Mouse (Mus musculus) hindbrain, embryonic 13.5 days (tissue): ENCODE results near the gene Sall1. TPM values are rescaled to one million over a fixed set of nuclear protein-coding genes. Genes with fewer than 3 reads are reported as not detected.

Source experiments
- ATAC-seq: fragments of 200-750 bp; cut with Nextera tagmentation; 2 replicates; pipeline ENCODE4 v1.8.0; 2017; ENCODE audit warnings: moderate TSS enrichment; ENCODE audit not compliant: low FRiP score
- H3K27ac ChIP-seq: fragments of 300-500 bp; sonication (generic); 2 replicates; pipeline ENCODE4 v1.5.1; 2015; ENCODE audit warnings: inconsistent platforms, mild to moderate bottlenecking, moderate library complexity
- H3K27me3 ChIP-seq: fragments of 300-500 bp; sonication (generic); 2 replicates; pipeline ENCODE4 v1.6.1; 2015; ENCODE audit warnings: mild to moderate bottlenecking, inconsistent platforms
- H3K36me3 ChIP-seq: fragments of 300-500 bp; sonication (generic); 2 replicates; pipeline ENCODE4 v1.6.1; 2015; ENCODE audit warnings: mild to moderate bottlenecking, inconsistent platforms
- H3K4me1 ChIP-seq: fragments of 300-500 bp; sonication (generic); replicated peaks from 2 replicates; pipeline ENCODE4 v1.6.1; 2015; ENCODE audit warnings: inconsistent platforms
- H3K4me2 ChIP-seq: fragments of 300-500 bp; sonication (generic); 2 replicates; pipeline ENCODE4 v1.6.1; 2015; ENCODE audit warnings: inconsistent platforms, mild to moderate bottlenecking, moderate library complexity
- H3K4me3 ChIP-seq: fragments of 300-500 bp; sonication (generic); 2 replicates; pipeline ENCODE4 v1.5.1; 2015; ENCODE audit warnings: mild to moderate bottlenecking, inconsistent platforms
- H3K9ac ChIP-seq: fragments of 300-500 bp; sonication (generic); 2 replicates; pipeline ENCODE4 v1.6.1; 2015; ENCODE audit warnings: mild to moderate bottlenecking, inconsistent platforms
- H3K9me3 ChIP-seq: fragments of 300-500 bp; sonication (generic); 2 replicates; pipeline ENCODE4 v1.6.1; 2016; ENCODE audit warnings: inconsistent platforms
- WGBS: fragments of 180-500 bp; shearing (Covaris S2); methylation state at CpG from one replicate; pipeline ENCODE4 v1.1.7; 2015; 5-methylcytosine and 5-hydroxymethylcytosine counted together
- polyA plus RNA-seq: library from polyadenylated mRNA; unstranded; fragments of >200 nt; fragmentation: Nextera tagmentation; extraction: Ambion mirVana; gene quantifications from 2 replicates; pipeline ENCODE4 v1.2.1, GENCODE M21; 2015

The Sall1 gene
- 9.3 and 10.5 TPM in 2 replicates for polyA plus RNA-seq

DNA sequence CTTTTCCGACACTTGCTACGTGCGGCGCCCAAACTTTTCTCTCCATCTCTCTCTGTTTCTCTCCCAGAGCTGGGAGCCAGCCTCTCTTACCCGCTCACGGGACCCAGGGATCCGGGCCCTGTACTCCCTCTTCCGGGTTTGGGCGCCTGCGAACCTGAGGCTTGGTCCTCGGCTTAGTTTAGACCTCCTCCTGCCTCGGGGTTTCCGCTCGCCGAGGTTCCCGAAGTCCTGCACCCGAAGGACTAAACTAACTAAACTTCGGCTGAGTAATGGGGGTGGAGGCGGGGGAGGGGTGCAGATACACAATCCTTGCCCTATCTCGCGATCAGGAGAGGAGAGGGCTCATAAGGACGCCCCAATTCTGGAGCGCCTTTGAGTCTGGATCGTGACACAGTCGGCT, at the start of gene Sall1:
Gene Sall1 (minus strand): TSS at position 223 of the 400 bp plus-strand sequence.
- Histone ChIP-seq H3K27me3 (peaks cover 69% of the 10 kb centered on the region), H3K9me3 (no peaks in the 10 kb centered on the region), H3K27ac (peak within 1 kb of the TSS; percentile 94), H3K36me3 (no peaks in the 10 kb centered on the region), H3K4me2 (peak within 1 kb of the TSS; percentile 86), H3K4me1 (peaks cover 69% of the 10 kb centered on the region), H3K9ac (peak within 1 kb of the TSS; percentile 86), H3K4me3 (peak within 1 kb of the TSS; percentile 61)
- ATAC-seq: peak; percentile 2; the same call in 1 of the 2 replicates
- under 1% methylated on average over 25 of the region's 25 CpGs for WGBS

DNA sequence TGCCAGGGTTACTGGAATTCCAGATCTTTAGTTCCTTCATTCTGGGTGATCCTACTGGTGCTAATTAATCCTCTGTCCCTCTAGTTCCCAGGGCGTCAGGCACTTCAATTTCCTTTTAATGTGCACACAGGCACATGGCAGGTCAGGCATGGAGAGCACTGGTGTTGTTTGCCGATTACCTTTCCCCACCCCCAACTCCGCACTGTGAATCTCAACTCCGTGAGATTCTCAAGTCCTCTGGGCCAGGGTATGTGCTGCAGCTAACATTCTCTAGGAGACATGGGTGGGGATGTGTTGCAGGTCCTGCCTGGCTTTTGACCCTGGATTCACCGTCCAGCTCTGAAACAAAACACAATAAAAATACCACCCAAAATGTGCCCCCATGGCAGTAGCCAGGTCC, 46.0 kb upstream of the Sall1 start:
- ATAC-seq: no peak
- no peak overlapping the region for H3K4me3 ChIP-seq
- WGBS: 46% methylated on average over 5 of the region's 5 CpGs
- H3K27me3 ChIP-seq: no peaks in the 10 kb centered on the region
- H3K9me3 ChIP-seq: no peaks in the 10 kb centered on the region
- no peak overlapping the region for H3K4me2 ChIP-seq
- H3K4me1 ChIP-seq: 0 out of 2 replicates have a peak, but pooled peaks cover 3% of the 10 kb centered on the region
- H3K27ac ChIP-seq: no peak overlapping the region
- no peaks in the 10 kb centered on the region for H3K36me3 ChIP-seq
- H3K9ac ChIP-seq: no peak overlapping the region

DNA sequence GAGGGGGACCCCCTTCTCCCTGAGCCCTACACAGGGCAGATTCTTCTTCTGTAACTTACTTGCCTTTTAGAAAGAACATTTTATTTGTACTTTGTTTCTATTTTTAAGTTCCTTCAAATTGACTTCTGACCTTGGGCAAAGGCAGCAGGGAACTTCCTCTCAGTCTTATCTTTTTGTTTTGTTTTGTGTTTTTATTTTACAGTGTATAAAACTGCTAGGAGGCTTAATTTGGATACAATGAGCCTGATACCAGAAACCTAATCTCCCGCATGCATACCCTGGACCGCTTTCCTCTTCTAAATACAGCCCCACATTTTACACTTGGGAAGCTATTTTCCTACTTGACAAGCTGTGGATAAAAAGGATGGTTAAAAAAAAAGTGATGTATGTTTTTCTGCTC, 35.2 kb upstream of the Sall1 start:
- Histone ChIP-seq H3K36me3 (no peaks in the 10 kb centered on the region), H3K9ac (no peak overlapping the region), H3K9me3 (no peaks in the 10 kb centered on the region), H3K4me1 (no peaks in the 10 kb centered on the region), H3K4me2 (no peak overlapping the region), H3K27ac (no peak overlapping the region), H3K4me3 (no peak overlapping the region), H3K27me3 (0 out of 2 replicates have a peak, but pooled peaks cover 2% of the 10 kb centered on the region)
- ATAC-seq: no peak
- WGBS: 80% methylated on average over 2 of the region's 2 CpGs

DNA sequence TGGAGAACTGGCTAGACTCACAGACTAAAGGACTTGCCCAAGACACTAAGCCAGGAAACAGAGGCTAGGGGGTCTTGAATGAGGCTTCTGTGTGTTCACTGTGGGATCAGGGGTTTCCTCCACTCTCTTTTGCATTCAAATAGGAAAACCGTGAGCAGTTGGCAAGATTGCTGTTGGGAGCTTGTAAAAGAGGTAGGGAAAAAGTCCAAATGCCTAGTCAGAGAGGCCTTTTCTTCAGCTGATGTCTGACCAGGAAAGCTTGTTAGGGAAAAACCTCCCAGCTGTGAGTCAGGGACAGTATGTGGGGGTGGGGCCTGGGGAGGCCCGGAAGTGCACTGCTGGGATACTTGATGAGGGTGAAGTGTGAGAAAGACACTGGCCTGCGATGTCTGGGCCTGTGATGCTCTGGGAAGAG, 29.0 kb upstream of the Sall1 start:
- Histone ChIP-seq H3K4me1 (peaks cover 12% of the 10 kb centered on the region; the same call in 1 of the 2 replicates), H3K9ac (no peak overlapping the region), H3K27ac (peak overlapping the region; percentile 50), H3K4me3 (no peak overlapping the region), H3K36me3 (no peaks in the 10 kb centered on the region), H3K4me2 (no peak overlapping the region), H3K9me3 (no peaks in the 10 kb centered on the region), H3K27me3 (0 out of 2 replicates have a peak, but pooled peaks cover 2% of the 10 kb centered on the region)
- peak; percentile 63; the same call in 1 of the 2 replicates for ATAC-seq
- WGBS: 9% methylated on average over 3 of the region's 3 CpGs

DNA sequence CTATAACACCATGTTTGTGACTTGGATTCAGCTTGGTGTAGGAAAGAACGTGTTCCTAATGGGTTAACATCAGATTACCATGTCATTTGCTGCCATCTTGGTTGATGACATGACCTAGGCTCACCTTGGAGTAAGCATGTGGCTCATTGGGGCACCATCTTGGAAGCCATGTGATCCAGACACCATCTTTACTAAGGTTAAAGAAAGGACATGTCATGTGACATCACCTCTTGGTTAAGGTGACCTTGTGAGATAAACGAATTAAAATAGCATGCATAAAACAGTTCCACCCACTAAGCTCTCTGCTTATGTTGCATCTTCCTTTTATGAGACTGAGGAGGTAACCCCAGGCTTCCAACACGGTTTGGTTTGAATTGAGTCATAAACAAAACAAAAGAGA, 23.5 kb upstream of the Sall1 start:
- no peak overlapping the region for H3K4me3 ChIP-seq

DNA sequence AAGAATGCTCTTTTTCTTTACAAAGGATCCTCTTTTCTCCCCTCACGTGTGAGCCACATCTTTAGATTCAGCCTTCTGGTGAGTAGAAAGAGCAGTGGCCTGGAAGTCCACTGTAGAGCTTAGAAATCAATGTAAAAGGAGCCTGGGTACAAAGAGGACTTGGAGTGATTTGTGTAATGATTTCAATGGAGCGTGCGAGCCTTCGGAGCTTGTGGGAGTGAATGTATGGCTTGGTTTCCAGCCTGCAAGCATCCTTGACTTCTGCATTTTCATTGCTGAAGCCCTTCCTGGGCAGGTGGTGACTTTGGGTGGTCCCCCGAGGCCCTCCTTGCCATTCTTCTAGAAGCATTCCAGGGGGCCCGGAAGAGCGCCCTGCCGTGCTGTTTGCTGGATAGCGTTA, 20.1 kb upstream of the Sall1 start:
- 40% methylated on average over 9 of the region's 9 CpGs for WGBS
- H3K4me1 ChIP-seq: peaks cover 18% of the 10 kb centered on the region; the same call in 1 of the 2 replicates
- no peak overlapping the region for H3K27ac ChIP-seq
- H3K4me2 ChIP-seq: no peak overlapping the region
- H3K27me3 ChIP-seq: peaks cover 8% of the 10 kb centered on the region; the same call in 1 of the 2 replicates
- no peak overlapping the region for H3K9ac ChIP-seq
- no peaks in the 10 kb centered on the region for H3K36me3 ChIP-seq
- no peaks in the 10 kb centered on the region for H3K9me3 ChIP-seq
- H3K4me3 ChIP-seq: no peak overlapping the region
- ATAC-seq: no peak

More for the DNA sequence above, 23.5 kb upstream of the Sall1 start:
- peaks cover 5% of the 10 kb centered on the region; the same call in 1 of the 2 replicates for H3K27me3 ChIP-seq
- no peak overlapping the region for H3K27ac ChIP-seq
- no peaks in the 10 kb centered on the region for H3K9me3 ChIP-seq
- no peaks in the 10 kb centered on the region for H3K36me3 ChIP-seq
- WGBS: 86% methylated on average over 3 of the region's 3 CpGs
- no peak for ATAC-seq
- H3K9ac ChIP-seq: no peak overlapping the region
- no peak overlapping the region for H3K4me2 ChIP-seq
- H3K4me1 ChIP-seq: 0 out of 2 replicates have a peak, but pooled peaks cover 10% of the 10 kb centered on the region

DNA sequence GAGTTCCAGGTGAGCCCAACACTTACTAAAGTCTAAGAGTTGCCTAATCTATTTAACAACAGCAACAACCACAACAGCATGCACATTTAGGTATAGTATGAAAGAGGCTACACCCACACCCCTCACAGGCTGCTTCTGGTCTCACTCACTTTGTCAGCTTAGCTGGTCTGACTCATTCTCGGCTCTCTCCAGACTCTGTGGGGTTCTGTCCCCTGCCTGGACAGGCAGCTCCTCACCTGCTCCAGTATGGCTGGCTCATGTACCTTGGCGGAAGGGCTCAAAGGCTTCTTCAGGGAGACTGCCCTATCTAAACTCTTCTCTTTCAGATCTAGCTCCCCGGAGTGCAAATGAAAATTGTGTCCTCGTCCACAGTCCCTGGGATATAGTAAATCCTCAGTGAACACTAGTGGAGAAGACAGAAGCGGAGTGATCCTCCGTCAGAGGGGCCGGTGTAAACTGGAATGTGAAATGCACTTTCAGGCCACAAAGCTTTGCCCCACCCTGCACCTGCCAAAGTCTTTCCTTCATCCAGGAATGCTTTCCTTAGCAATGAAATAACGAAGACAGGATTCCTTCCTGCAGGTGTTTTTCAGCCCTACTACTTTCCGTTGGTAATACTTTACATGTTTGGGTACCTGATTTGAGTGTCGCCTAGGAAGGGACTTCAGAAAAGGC, 19.5 kb upstream of the Sall1 start:
- Histone ChIP-seq H3K36me3 (no peaks in the 10 kb centered on the region), H3K4me1 (peaks cover 18% of the 10 kb centered on the region; the same call in 1 of the 2 replicates), H3K27me3 (peaks cover 8% of the 10 kb centered on the region; the same call in 1 of the 2 replicates), H3K4me3 (no peak overlapping the region), H3K9me3 (no peaks in the 10 kb centered on the region), H3K4me2 (no peak overlapping the region), H3K9ac (no peak overlapping the region), H3K27ac (no peak overlapping the region)
- ATAC-seq: no peak
- WGBS: 78% methylated on average over 10 of the region's 10 CpGs

DNA sequence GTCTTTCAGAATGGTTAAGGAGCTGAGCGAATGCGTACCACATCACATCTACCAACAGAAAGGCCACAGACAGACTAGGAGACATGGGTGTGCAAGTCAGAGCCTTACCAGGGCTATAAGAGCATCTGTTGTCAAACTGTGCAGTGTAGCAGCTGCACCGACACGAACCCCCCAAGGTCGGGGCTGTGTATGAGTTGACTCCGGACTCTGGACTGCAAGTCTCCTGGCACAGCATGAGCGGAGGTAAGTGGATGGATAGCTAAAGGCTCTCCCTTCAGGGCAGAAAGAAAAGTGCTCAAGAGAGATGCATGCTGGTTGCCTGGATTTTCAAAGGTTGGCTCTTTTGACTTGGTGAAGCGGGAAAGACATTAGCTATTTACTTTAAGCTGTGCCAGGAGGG, 16.8 kb upstream of the Sall1 start:
- no peak for ATAC-seq
- 78% methylated on average over 8 of the region's 8 CpGs for WGBS
- peaks cover 25% of the 10 kb centered on the region for H3K4me1 ChIP-seq

DNA sequence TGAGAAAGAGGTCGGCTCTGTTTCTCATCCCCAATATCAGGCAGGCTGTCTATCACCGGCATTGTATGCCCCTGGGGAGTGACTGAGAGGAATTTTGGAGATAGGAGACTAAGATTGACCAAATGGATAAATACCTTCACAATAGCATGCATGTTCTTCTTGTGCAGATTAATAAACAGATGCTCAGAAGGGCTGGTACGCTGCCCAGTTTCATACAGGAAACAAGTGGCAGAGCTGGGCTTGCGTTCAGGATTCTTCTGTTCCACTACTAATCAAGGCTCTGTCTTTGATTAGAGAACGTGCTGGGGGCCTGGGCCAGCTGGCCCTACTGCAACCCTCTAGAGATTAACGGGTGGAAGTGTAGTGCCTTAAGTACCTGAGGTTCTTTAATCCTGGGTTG, 15.5 kb upstream of the Sall1 start:
- Histone ChIP-seq H3K9me3 (no peaks in the 10 kb centered on the region), H3K36me3 (no peaks in the 10 kb centered on the region), H3K27ac (no peak overlapping the region), H3K4me2 (no peak overlapping the region), H3K9ac (no peak overlapping the region), H3K4me3 (no peak overlapping the region), H3K4me1 (peaks cover 23% of the 10 kb centered on the region), H3K27me3 (peaks cover 9% of the 10 kb centered on the region)
- 50% methylated on average over 6 of the region's 6 CpGs for WGBS
- ATAC-seq: no peak

More for the DNA sequence above, 16.8 kb upstream of the Sall1 start:
- no peak overlapping the region for H3K27ac ChIP-seq
- H3K27me3 ChIP-seq: peaks cover 8% of the 10 kb centered on the region; the same call in 1 of the 2 replicates
- no peak overlapping the region for H3K4me2 ChIP-seq
- H3K4me3 ChIP-seq: no peak overlapping the region
- no peaks in the 10 kb centered on the region for H3K36me3 ChIP-seq
- no peak overlapping the region for H3K9ac ChIP-seq
- H3K9me3 ChIP-seq: no peaks in the 10 kb centered on the region

DNA sequence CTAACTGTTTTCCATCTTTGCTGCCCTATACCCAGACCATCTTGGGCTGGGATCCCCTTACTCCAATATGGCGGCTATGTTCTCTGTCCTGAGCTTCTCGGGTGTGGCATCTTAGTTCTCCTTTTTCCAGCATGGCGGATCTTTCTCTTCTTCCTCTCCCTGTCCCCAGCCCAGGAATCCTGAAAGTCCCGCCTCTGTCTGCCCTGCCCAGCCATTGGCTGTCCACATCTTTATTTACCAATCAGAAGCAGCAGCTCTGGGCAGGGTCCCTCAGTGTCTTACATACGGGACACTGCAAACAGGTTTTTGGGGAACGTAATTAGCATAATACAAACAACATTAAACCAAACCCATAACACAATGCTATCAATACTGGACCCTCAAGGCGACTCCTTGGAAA, 8.9 kb upstream of the Sall1 start:
- Histone ChIP-seq H3K27me3 (peaks cover 38% of the 10 kb centered on the region), H3K4me2 (no peak overlapping the region), H3K9ac (no peak overlapping the region), H3K9me3 (no peaks in the 10 kb centered on the region), H3K4me3 (no peak overlapping the region), H3K36me3 (no peaks in the 10 kb centered on the region), H3K27ac (no peak overlapping the region), H3K4me1 (peaks cover 10% of the 10 kb centered on the region)
- WGBS: 89% methylated on average over 7 of the region's 7 CpGs
- no peak for ATAC-seq

DNA sequence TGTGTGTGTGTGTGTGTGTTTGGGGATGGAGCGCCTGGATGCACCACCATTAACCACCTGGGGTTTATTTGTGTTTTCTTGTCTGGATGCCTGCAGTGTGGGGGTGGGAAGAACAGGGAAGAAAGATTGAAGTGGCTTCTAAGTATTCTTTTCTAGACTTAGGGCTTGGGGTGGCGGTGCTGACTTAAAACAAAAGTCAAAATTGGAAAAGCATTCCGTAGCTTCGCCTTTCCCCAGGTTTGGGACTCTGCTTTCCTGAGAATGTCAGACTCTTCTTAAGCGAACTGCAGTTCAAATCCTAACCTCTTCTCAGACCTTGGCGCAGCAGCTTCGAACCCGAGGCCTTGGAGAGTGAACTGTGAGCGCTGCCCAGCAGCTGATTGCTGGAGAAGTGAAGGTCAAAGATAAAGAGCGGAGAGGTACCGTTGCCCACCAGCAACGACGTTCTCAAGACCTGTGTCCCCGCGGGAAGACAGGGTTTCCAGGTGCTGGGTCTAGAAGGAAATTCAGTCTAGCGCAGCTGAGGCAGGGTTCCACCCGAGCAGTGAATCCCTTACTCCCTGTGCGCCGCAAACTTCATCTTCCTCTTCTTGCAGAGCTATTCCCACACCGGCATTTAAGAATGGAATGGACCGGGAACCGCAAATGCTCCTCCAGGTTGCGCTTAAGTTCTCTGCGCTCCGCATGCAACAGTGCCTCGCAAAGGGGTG, 2.8 kb upstream of the Sall1 start:
- Histone ChIP-seq H3K9me3 (no peaks in the 10 kb centered on the region), H3K9ac (peak overlapping the region; percentile 43; the same call in 1 of the 2 replicates), H3K4me1 (peaks cover 55% of the 10 kb centered on the region), H3K27ac (peak overlapping the region; percentile 70), H3K27me3 (peaks cover 66% of the 10 kb centered on the region), H3K4me3 (peak overlapping the region; percentile 9; the same call in 1 of the 2 replicates), H3K4me2 (peak overlapping the region; percentile 86), H3K36me3 (no peaks in the 10 kb centered on the region)
- WGBS: 4% methylated on average over 26 of the region's 26 CpGs
- ATAC-seq: no peak

DNA sequence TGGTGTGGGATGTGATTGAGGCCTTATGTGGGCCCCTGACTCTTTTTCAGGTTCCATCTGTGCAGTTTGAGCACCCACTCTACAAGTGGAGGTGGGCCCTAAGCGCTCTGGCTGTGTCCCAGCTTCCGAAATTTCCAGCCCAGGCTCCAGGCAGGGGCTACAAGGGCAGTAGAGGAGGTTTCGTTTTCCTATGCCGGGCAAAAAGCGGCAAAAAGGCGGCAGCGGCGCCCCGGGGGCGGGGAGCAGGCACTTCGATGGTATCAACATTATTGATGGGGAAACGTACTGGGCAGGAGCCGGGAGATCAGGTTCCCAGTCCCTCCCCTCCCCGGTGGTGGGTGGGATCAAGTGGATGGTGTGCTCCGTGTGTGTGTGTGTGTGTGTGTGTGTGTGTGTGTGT, 2.3 kb upstream of the Sall1 start:
- Histone ChIP-seq H3K27ac (peak overlapping the region; percentile 73), H3K4me1 (peaks cover 61% of the 10 kb centered on the region), H3K36me3 (no peaks in the 10 kb centered on the region), H3K9ac (peak overlapping the region; percentile 55; the same call in 1 of the 2 replicates), H3K4me3 (peak overlapping the region; percentile 20; the same call in 1 of the 2 replicates), H3K9me3 (no peaks in the 10 kb centered on the region), H3K27me3 (peaks cover 70% of the 10 kb centered on the region), H3K4me2 (peak overlapping the region; percentile 86)
- ATAC-seq: no peak
- WGBS: 0% methylated on average over 13 of the region's 15 CpGs
